Mouse (Mus musculus): ENCODE data around the gene Lrrc46. TPM values are rescaled to one million over a fixed set of nuclear protein-coding genes. Genes with fewer than 3 reads are reported as not detected.
A peak's percentile ranks its signal among the peaks of the same experiment; 100 is the strongest.

The Lrrc46 gene
- polyA plus RNA-seq, 1 experiment: 4.3 TPM

DNA sequence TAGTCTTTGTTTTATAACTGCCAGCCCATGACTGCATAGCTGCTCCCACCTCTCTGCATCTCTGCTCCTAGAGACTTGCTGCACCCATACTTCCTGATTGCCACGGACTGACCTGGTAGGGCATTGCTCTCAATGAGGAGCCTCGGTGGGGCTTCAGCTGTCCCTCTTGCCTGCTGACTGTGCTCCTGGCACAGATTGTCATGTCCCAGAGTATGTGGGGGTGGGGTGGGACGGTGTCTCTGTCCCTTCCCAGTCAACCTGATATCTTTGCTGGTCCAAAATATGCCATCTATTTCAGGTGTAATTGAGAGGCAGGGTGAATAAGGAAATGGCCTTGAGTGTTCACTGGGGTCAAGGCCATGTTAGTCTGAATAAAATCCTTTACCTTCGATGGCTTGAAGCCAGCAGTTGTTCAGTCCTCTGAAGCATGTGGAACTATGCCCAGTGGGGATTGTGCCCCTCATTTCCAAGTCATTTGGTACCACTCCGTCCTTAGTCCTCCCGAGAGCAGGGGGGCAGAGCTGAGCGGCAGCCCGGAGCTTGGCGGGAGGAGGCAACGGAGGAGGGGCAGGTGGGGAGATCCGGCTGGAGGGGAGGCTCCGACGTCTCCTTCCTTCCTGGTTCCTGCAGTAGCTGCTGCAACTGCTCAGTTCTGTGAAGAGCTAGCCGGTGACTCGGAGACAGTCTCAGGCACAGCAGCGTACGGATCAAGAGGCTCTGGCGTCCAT lies 9.2 kb upstream of the Lrrc46 start, which contains the start of gene Osbpl7:
TSS of gene Osbpl7 (plus strand) at position 413 of the 728 bp plus-strand sequence.
- peak; percentile 67 for DNase-seq
- peak within 1 kb of the TSS; percentile 92 for H3K4me3 ChIP-seq (replicated peaks; ENCODE audit: extremely low read depth, low read depth, low read length)
- H3K4me1 ChIP-seq (ENCODE audit: control insufficient read depth, insufficient read depth, low read length): peaks cover 19% of the 10 kb centered on the region
- TF ChIP-seq POLR2A (IDR thresholded peaks at IDR 0.05; ENCODE audit: borderline replicate concordance, extremely low read depth, low read depth, low read length): peak; percentile 89; the same call in 1 of the 2 replicates
- peak; percentile 45 for TF ChIP-seq CTCF (IDR thresholded peaks at IDR 0.05; ENCODE audit: insufficient read depth, low read length)
- WGBS: 2% methylated on average over 18 of the region's 18 CpGs

DNA sequence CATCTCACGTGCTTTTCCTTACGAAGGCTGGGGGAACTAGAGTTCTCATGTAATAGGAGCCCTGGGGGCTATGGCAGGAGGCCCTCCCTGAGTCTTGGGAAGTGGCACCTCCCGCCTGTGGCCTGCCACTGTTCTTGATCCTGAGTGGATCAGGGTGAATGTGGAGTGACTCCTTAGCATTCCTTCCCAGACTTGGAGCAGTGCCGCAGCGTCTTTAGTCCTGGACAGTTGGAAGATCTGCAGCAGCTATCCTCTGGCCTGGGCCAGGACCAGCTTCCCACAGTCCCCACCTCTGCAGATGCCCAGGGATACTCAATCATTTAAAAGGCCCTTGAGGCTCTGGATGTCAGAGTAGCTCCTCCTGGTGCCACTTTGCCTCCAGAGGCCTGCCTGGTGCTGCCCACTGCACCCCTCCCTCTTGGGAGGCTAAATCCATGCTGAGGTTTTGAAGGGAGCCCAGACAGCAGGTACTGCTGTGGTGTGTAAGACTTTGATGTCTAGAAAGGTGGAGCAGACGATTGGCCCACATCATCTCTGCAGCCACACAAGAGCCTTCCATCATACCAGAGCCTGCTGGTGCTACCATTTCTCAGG lies 8.4 kb upstream of the Lrrc46 start:
- no peak overlapping the region for H3K4me3 ChIP-seq (replicated peaks; ENCODE audit: extremely low read depth, low read depth, low read length)
- no peak for DNase-seq
- 77% methylated on average over 6 of the region's 6 CpGs for WGBS
- TF ChIP-seq POLR2A (IDR thresholded peaks at IDR 0.05; ENCODE audit: borderline replicate concordance, extremely low read depth, low read depth, low read length) (no peak), CTCF (IDR thresholded peaks at IDR 0.05; ENCODE audit: insufficient read depth, low read length) (no peak)
- peaks cover 19% of the 10 kb centered on the region for H3K4me1 ChIP-seq (ENCODE audit: control insufficient read depth, insufficient read depth, low read length)

DNA sequence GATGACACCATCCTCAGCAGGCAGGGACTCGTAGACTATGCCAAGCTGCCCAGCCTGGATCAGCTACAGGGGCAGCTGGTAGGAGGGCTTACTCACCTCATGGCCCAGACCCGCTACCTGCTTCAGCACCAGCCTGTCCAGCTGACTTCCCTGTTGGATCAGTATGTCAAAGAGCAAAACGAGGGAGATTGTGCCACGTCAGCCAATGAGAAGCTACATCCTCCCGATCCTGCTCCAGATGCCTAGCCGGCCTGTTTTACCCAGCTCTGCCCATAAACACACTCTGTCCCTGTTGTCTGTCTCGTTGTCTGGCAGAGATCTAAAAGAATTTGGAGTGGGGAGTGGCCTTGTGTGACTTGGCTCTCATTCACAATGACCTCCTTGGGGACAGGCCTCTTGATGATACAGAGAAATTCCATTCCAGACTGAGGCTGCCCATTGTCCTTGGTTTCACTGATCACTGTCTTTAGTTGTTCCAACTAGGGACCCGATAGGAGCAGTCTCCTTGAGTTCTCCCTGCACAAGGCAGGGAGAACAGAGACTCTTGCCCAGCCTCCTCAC lies 7.0 kb upstream of the Lrrc46 start:
- DNase-seq: no peak
- Histone ChIP-seq H3K4me1 (ENCODE audit: control insufficient read depth, insufficient read depth, low read length) (peaks cover 19% of the 10 kb centered on the region), H3K4me3 (replicated peaks; ENCODE audit: extremely low read depth, low read depth, low read length) (no peak overlapping the region)
- TF ChIP-seq POLR2A (IDR thresholded peaks at IDR 0.05; ENCODE audit: borderline replicate concordance, extremely low read depth, low read depth, low read length): no peak
- TF ChIP-seq CTCF (IDR thresholded peaks at IDR 0.05; ENCODE audit: insufficient read depth, low read length): no peak
- WGBS: 65% methylated on average over 8 of the region's 8 CpGs

- Histone ChIP-seq H3K4me3 (replicated peaks; ENCODE audit: extremely low read depth, low read depth, low read length) (no peak overlapping the region), H3K4me1 (ENCODE audit: control insufficient read depth, insufficient read depth, low read length) (peaks cover 8% of the 10 kb centered on the region)
- no peak for DNase-seq
- 86% methylated on average over 7 of the region's 7 CpGs for WGBS
- no peak for TF ChIP-seq CTCF (IDR thresholded peaks at IDR 0.05; ENCODE audit: insufficient read depth, low read length)
Observed at GRCm38 (mm10) chr11:97045861-97046260, 4.7 kb upstream of the Lrrc46 start.

- DNase-seq: no peak
- H3K4me3 ChIP-seq (replicated peaks; ENCODE audit: extremely low read depth, low read depth, low read length): no peak overlapping the region
- 92% methylated on average over 8 of the region's 8 CpGs for WGBS
- peaks cover 4% of the 10 kb centered on the region for H3K4me1 ChIP-seq (ENCODE audit: control insufficient read depth, insufficient read depth, low read length)
- TF ChIP-seq POLR2A (IDR thresholded peaks at IDR 0.05; ENCODE audit: borderline replicate concordance, extremely low read depth, low read depth, low read length): no peak
Observed at GRCm38 (mm10) chr11:97044902-97045301, 3.7 kb upstream of the Lrrc46 start.

DNA sequence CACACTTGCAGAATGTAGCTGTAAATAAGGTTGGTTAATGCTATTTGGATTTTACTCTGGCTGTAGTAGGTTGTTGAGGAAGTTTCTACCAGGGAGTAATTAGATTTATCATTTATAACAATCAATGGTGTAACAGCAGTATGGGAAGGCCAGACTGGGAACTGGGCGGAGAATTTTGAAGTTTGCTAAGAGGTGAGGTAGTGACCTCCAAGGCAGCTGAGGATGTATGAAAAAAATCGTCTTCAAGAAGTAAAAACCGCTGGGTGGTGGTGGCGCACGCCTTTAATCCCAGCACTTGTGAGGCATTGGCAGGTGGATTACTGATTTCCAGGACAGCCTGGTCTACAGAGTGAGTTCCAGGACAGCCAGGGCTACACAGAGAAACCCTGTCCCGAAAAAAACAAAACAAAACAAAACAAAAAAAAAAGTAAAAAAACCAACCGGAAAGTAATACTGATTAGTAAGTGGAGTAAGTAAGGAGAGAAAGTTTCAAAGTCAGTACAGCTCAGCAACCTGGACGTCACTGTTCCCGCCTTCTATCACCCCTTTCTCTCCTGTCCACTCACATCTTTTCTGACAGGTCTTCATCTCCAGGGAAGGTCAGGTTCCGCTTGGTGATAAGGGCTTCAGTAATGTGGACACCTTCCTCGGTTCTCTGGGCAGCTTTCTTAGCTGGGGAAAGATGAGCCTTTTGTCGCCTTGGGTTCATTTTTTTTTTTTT lies 746 bp downstream of the Lrrc46 start:
- WGBS: 37% methylated on average over 12 of the region's 12 CpGs
- H3K4me1 ChIP-seq (ENCODE audit: control insufficient read depth, insufficient read depth, low read length): peaks cover 4% of the 10 kb centered on the region

DNA sequence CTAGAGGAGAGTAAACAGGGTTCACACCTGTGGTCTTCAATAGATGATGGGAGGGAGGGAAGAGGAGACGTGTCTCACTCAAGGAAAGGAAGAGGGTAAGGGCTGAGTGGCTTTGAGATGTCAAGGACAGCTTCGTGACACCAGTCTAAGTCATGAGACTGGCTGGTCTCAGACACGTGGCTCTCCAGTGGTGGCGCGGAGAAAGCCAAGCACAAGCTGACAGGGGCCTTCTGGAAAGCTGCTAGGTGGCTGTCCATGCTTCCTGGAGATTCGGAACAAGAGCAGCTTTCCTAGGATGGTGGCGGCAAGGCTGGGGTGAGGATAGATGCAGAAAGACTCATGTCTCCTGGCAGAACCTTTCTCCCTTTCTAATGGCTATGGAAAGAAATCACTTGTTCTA lies 2.3 kb downstream of the Lrrc46 start:
- no peak for TF ChIP-seq CTCF (IDR thresholded peaks at IDR 0.05; ENCODE audit: insufficient read depth, low read length)
- no peak for TF ChIP-seq POLR2A (IDR thresholded peaks at IDR 0.05; ENCODE audit: borderline replicate concordance, extremely low read depth, low read depth, low read length)
- Histone ChIP-seq H3K4me1 (ENCODE audit: control insufficient read depth, insufficient read depth, low read length) (peaks cover 4% of the 10 kb centered on the region), H3K4me3 (replicated peaks; ENCODE audit: extremely low read depth, low read depth, low read length) (no peak overlapping the region)
- 56% methylated on average over 7 of the region's 7 CpGs for WGBS
- no peak for DNase-seq

More for the DNA sequence above, 746 bp downstream of the Lrrc46 start:
- no peak for DNase-seq
- TF ChIP-seq CTCF (IDR thresholded peaks at IDR 0.05; ENCODE audit: insufficient read depth, low read length) (no peak), POLR2A (IDR thresholded peaks at IDR 0.05; ENCODE audit: borderline replicate concordance, extremely low read depth, low read depth, low read length) (no peak)
- no peak overlapping the region for H3K4me3 ChIP-seq (replicated peaks; ENCODE audit: extremely low read depth, low read depth, low read length)

DNA sequence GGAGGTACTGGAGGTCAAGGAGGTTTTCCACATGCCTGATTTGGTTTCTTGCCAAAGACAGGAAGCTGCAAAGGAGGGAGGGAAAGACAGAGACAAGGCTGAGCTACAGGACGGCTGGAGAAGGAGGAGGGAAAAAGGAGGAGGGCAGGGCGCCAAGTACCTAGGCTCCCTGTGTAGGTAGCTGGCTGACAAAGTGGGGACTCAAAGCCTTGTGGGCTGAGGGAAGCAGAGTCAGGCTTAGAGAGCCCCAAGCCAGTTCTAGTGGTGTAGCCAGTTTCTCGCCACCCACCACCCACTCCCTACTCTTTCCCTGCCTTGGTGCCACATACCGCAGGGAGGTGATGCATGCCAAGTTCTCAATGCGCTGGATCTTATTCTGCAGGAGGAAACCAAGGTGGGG lies 5.1 kb downstream of the Lrrc46 start:
- peaks cover 2% of the 10 kb centered on the region; the same call in 1 of the 2 replicates for H3K4me1 ChIP-seq (ENCODE audit: control insufficient read depth, insufficient read depth, low read length)
- DNase-seq: no peak
- WGBS: 81% methylated on average over 5 of the region's 5 CpGs
- TF ChIP-seq POLR2A (IDR thresholded peaks at IDR 0.05; ENCODE audit: borderline replicate concordance, extremely low read depth, low read depth, low read length) (no peak), CTCF (IDR thresholded peaks at IDR 0.05; ENCODE audit: insufficient read depth, low read length) (no peak)
- H3K4me3 ChIP-seq (replicated peaks; ENCODE audit: extremely low read depth, low read depth, low read length): no peak overlapping the region

GRCm38 (mm10) chr11:97033781-97034180 lies 7.4 kb downstream of the Lrrc46 start:
- 88% methylated on average over 4 of the region's 4 CpGs for WGBS
- H3K4me1 ChIP-seq (ENCODE audit: control insufficient read depth, insufficient read depth, low read length): peaks cover 5% of the 10 kb centered on the region; the same call in 1 of the 2 replicates
- H3K4me3 ChIP-seq (replicated peaks; ENCODE audit: extremely low read depth, low read depth, low read length): no peak overlapping the region
- DNase-seq: no peak
- TF ChIP-seq CTCF (IDR thresholded peaks at IDR 0.05; ENCODE audit: insufficient read depth, low read length): no peak
- no peak for TF ChIP-seq POLR2A (IDR thresholded peaks at IDR 0.05; ENCODE audit: borderline replicate concordance, extremely low read depth, low read depth, low read length)
